Mouse (Mus musculus): ENCODE results near the gene Chkb.

DNA sequence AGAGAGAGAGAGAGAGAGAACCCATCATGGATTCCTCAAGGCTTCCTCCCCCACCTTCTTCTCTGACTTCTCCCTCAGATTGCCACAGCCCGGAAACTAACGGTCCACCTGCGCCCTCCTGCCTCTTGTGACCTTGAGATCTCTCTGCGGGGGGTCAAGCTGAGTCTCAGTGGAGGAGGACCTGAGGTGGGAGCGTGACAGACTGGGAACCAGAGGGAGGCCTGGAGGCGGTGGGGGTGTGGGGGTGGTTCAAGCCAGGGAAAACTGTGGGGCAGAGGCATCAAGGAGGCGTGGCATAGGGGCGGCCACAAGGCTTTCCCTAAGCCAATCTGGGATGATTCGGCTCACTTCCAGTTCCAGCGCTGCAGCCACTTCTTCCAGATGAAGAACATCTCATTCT lies 30.6 kb upstream of the Chkb start:
- TF ChIP-seq CTCF (IDR thresholded peaks at IDR 0.05; ENCODE audit: low read depth) (no peak), EP300 (IDR thresholded peaks at IDR 0.05; ENCODE audit: low read depth) (no peak)
